Mouse (Mus musculus) MEL (cell line): ENCODE data around the gene Bach2. TPM values are rescaled to one million over a fixed set of nuclear protein-coding genes. Genes with fewer than 3 reads are reported as not detected.

ENCODE experiments used
- DNase-seq: peaks from one replicate; pipeline ENCODE4 v3.0.0; 2011; ENCODE audit warnings: low read depth, low spot score
- H3K27ac ChIP-seq: 2 replicates; pipeline ENCODE4 v1.5.1; 2012; ENCODE audit warnings: low read depth, mild to moderate bottlenecking, control low read depth, low read length, moderate library complexity; ENCODE audit not compliant: control insufficient read depth
- H3K27me3 ChIP-seq, 2 experiments: fragments of 150-350 bp in 1 of 2; sonication (generic) in 1 of 2; 2 replicates each; pipeline ENCODE4 v1.6.1; 2012; ENCODE audit warnings: low read length in 2 of 2, mild to moderate bottlenecking in 2 of 2, improper control_type of control experiment in 1 of 2, moderate library complexity in 1 of 2; ENCODE audit not compliant: insufficient read depth in 2 of 2, control insufficient read depth in 1 of 2
- H3K36me3 ChIP-seq, 2 experiments: 2 replicates each; pipeline ENCODE4 v1.6.1; 2012 to 2014; ENCODE audit warnings: low read length in 2 of 2, improper control_type of control experiment in 1 of 2, inconsistent platforms in 1 of 2, mild to moderate bottlenecking in 1 of 2; ENCODE audit not compliant: insufficient read depth in 2 of 2, control insufficient read depth in 1 of 2
- H3K4me1 ChIP-seq, 2 experiments: fragments of 150-350 bp in 1 of 2; sonication (generic) in 1 of 2; 2 replicates each; pipeline ENCODE4 v1.6.1; 2012; ENCODE audit warnings: low read length in 2 of 2, improper control_type of control experiment in 1 of 2, mild to moderate bottlenecking in 1 of 2; ENCODE audit not compliant: insufficient read depth in 2 of 2, control insufficient read depth in 1 of 2
- H3K4me3 ChIP-seq, 2 experiments: fragments of 150-350 bp in 1 of 2; sonication (generic) in 1 of 2; 2 replicates each; pipeline ENCODE4 v1.5.1; 2012; ENCODE audit warnings: low read depth in 2 of 2, low read length in 2 of 2, mild to moderate bottlenecking in 2 of 2, moderate library complexity in 2 of 2, control low read depth in 1 of 2, improper control_type of control experiment in 1 of 2; ENCODE audit not compliant: control insufficient read depth in 1 of 2, insufficient read depth in 1 of 2
- H3K79me2 ChIP-seq: 2 replicates; pipeline ENCODE4 v1.6.1; 2012; ENCODE audit warnings: mild to moderate bottlenecking, low read length, moderate library complexity; ENCODE audit not compliant: control insufficient read depth, poor library complexity, insufficient read depth
- H3K9ac ChIP-seq: 2 replicates; pipeline ENCODE4 v1.6.1; 2012; ENCODE audit warnings: low read depth, mild to moderate bottlenecking, control low read depth, low read length, moderate library complexity; ENCODE audit not compliant: control insufficient read depth, poor library complexity, severe bottlenecking
- H3K9me3 ChIP-seq: fragments of 150-350 bp; sonication (generic); replicated peaks from 2 replicates; pipeline ENCODE4 v1.6.1; 2012; ENCODE audit warnings: mild to moderate bottlenecking, low read length, improper control_type of control experiment, moderate library complexity; ENCODE audit not compliant: insufficient read depth
- BHLHE40 ChIP-seq: IDR thresholded peaks from 2 replicates; pipeline ENCODE4 v1.6.1; 2012; ENCODE audit warnings: low read depth, mild to moderate bottlenecking, inconsistent platforms, low read length, improper control_type of control experiment, borderline replicate concordance
- CHD1 ChIP-seq: IDR thresholded peaks from 2 replicates; pipeline ENCODE4 v1.6.1; 2012; ENCODE audit warnings: low read depth, mild to moderate bottlenecking, inconsistent platforms, low read length, improper control_type of control experiment
- CTCF ChIP-seq, 3 experiments: IDR thresholded peaks in 2 of 3; conservative IDR thresholded peaks in 1 of 3; 2 replicates each; pipeline ENCODE4 v1.5.1; 2011 to 2012; ENCODE audit warnings: low read length in 3 of 3, low read depth in 2 of 3, mild to moderate bottlenecking in 2 of 3, improper control_type of control experiment in 1 of 3, inconsistent platforms in 1 of 3, mixed read lengths in 1 of 3, moderate library complexity in 1 of 3; ENCODE audit not compliant: control insufficient read depth in 1 of 3, insufficient read depth in 1 of 3, poor library complexity in 1 of 3, severe bottlenecking in 1 of 3
- ELF1 ChIP-seq: IDR thresholded peaks from 2 replicates; pipeline ENCODE4 v1.6.1; 2014; ENCODE audit warnings: low read depth, mild to moderate bottlenecking, inconsistent platforms, low read length, improper control_type of control experiment, moderate library complexity
- EP300 ChIP-seq, 2 experiments: IDR thresholded peaks; 2 replicates each; pipeline ENCODE4 v1.6.1; 2011; ENCODE audit warnings: improper control_type of control experiment in 2 of 2, low read length in 2 of 2, low read depth in 1 of 2, mild to moderate bottlenecking in 1 of 2
- ETS1 ChIP-seq: IDR thresholded peaks from 2 replicates; pipeline ENCODE4 v1.6.1; 2012; ENCODE audit warnings: low read depth, mild to moderate bottlenecking, inconsistent platforms, low read length, improper control_type of control experiment, moderate library complexity
- GABPA ChIP-seq: IDR thresholded peaks from 2 replicates; pipeline ENCODE4 v1.6.1; 2012; ENCODE audit warnings: low read depth, mild to moderate bottlenecking, inconsistent platforms, low read length, improper control_type of control experiment, moderate library complexity
- HCFC1 ChIP-seq: IDR thresholded peaks from 2 replicates; pipeline ENCODE4 v1.6.1; 2012; ENCODE audit warnings: low read depth, mild to moderate bottlenecking, inconsistent platforms, low read length, improper control_type of control experiment, moderate library complexity
- JUND ChIP-seq: IDR thresholded peaks from 2 replicates; pipeline ENCODE4 v1.6.1; 2011; ENCODE audit warnings: low read depth, mild to moderate bottlenecking, improper control_type of control experiment, low read length
- MAFK ChIP-seq: IDR thresholded peaks from 2 replicates; pipeline ENCODE4 v1.6.1; 2011; ENCODE audit warnings: low read depth, mild to moderate bottlenecking, low read length, improper control_type of control experiment, borderline replicate concordance
- MAX ChIP-seq: IDR thresholded peaks from 2 replicates; pipeline ENCODE4 v1.6.1; 2011; ENCODE audit warnings: low read length, improper control_type of control experiment
- MXI1 ChIP-seq: IDR thresholded peaks from 2 replicates; pipeline ENCODE4 v1.6.1; 2011; ENCODE audit warnings: mild to moderate bottlenecking, low read depth, low read length, improper control_type of control experiment
- MYB ChIP-seq: IDR thresholded peaks from 2 replicates; pipeline ENCODE4 v1.6.1; 2011; ENCODE audit warnings: mild to moderate bottlenecking, low read depth, low read length, improper control_type of control experiment
- MYC ChIP-seq: IDR thresholded peaks from 2 replicates; pipeline ENCODE4 v1.6.1; 2011; ENCODE audit warnings: low read depth, mild to moderate bottlenecking, low read length, improper control_type of control experiment, moderate library complexity
- NELFE ChIP-seq: IDR thresholded peaks from 2 replicates; pipeline ENCODE4 v1.6.1; 2011; ENCODE audit warnings: low read depth, low read length, improper control_type of control experiment
- NRF1 ChIP-seq: IDR thresholded peaks from 2 replicates; pipeline ENCODE4 v1.6.1; 2014; ENCODE audit warnings: low read depth, mild to moderate bottlenecking, inconsistent platforms, low read length, improper control_type of control experiment, moderate library complexity; ENCODE audit not compliant: poor library complexity, insufficient read depth, severe bottlenecking
- POLR2A ChIP-seq, 2 experiments: IDR thresholded peaks; 2 replicates each; pipeline ENCODE4 v1.6.1; 2011 to 2012; ENCODE audit warnings: low read length in 2 of 2, mild to moderate bottlenecking in 2 of 2, control low read depth in 1 of 2, improper control_type of control experiment in 1 of 2, low read depth in 1 of 2, moderate library complexity in 1 of 2; ENCODE audit not compliant: control insufficient read depth in 1 of 2, insufficient read depth in 1 of 2, poor library complexity in 1 of 2
- POLR2AphosphoS2 ChIP-seq: IDR thresholded peaks from 2 replicates; pipeline ENCODE4 v1.6.1; 2011; ENCODE audit warnings: low read length, improper control_type of control experiment
- POLR2AphosphoS5 ChIP-seq: IDR thresholded peaks from 2 replicates; pipeline ENCODE4 v1.6.1; 2012; ENCODE audit warnings: low read depth, borderline replicate concordance, mild to moderate bottlenecking, inconsistent platforms, low read length, moderate library complexity, mixed read lengths
- RAD21 ChIP-seq: IDR thresholded peaks from 2 replicates; pipeline ENCODE4 v1.6.1; 2011; ENCODE audit warnings: mild to moderate bottlenecking, low read depth, low read length, improper control_type of control experiment
- RCOR1 ChIP-seq: IDR thresholded peaks from 2 replicates; pipeline ENCODE4 v1.6.1; 2012; ENCODE audit warnings: low read depth, mild to moderate bottlenecking, inconsistent platforms, low read length, improper control_type of control experiment
- SIN3A ChIP-seq: IDR thresholded peaks from 2 replicates; pipeline ENCODE4 v1.6.1; 2012; ENCODE audit warnings: low read length, improper control_type of control experiment, inconsistent platforms
- TAL1 ChIP-seq: IDR thresholded peaks from 2 replicates; pipeline ENCODE4 v1.6.1; 2012; ENCODE audit warnings: mild to moderate bottlenecking, inconsistent platforms, low read length, moderate library complexity, mixed read lengths
- TBP ChIP-seq: IDR thresholded peaks from 2 replicates; pipeline ENCODE4 v1.8.0; 2011; ENCODE audit warnings: low read depth, low read length, improper control_type of control experiment
- TCF12 ChIP-seq: IDR thresholded peaks from 2 replicates; pipeline ENCODE4 v1.6.1; 2014; ENCODE audit warnings: low read depth, mild to moderate bottlenecking, inconsistent platforms, low read length, improper control_type of control experiment, moderate library complexity
- UBTF ChIP-seq: IDR thresholded peaks from 2 replicates; pipeline ENCODE4 v1.6.1; 2012; ENCODE audit warnings: low read depth, mild to moderate bottlenecking, inconsistent platforms, low read length, improper control_type of control experiment, moderate library complexity, borderline replicate concordance; ENCODE audit not compliant: insufficient read depth
- USF2 ChIP-seq, 2 experiments: IDR thresholded peaks; 2 replicates each; pipeline ENCODE4 v1.6.1; 2011 to 2012; ENCODE audit warnings: improper control_type of control experiment in 2 of 2, low read length in 2 of 2, borderline replicate concordance in 1 of 2, inconsistent platforms in 1 of 2, low read depth in 1 of 2, mild to moderate bottlenecking in 1 of 2; ENCODE audit not compliant: insufficient read depth in 1 of 2
- ZC3H11A ChIP-seq: IDR thresholded peaks from 2 replicates; pipeline ENCODE4 v1.6.1; 2012; ENCODE audit warnings: low read depth, mild to moderate bottlenecking, inconsistent platforms, low read length, improper control_type of control experiment
- ZKSCAN1 ChIP-seq: IDR thresholded peaks from 2 replicates; pipeline ENCODE4 v1.6.1; 2012; ENCODE audit warnings: low read depth, mild to moderate bottlenecking, inconsistent platforms, low read length, improper control_type of control experiment, moderate library complexity
- ZMIZ1 ChIP-seq: IDR thresholded peaks from 2 replicates; pipeline ENCODE4 v1.6.1; 2012; ENCODE audit warnings: low read depth, mild to moderate bottlenecking, inconsistent platforms, low read length, improper control_type of control experiment, moderate library complexity
- ZNF384 ChIP-seq: IDR thresholded peaks from 2 replicates; pipeline ENCODE4 v1.6.1; 2012; ENCODE audit warnings: low read depth, mild to moderate bottlenecking, inconsistent platforms, low read length, improper control_type of control experiment
- polyA plus RNA-seq, 2 experiments: library from polyadenylated mRNA; stranded (reverse) in 1 of 2; unstranded in 1 of 2; fragments of >175 nt in 1 of 2; fragments of >200 nt in 1 of 2; gene quantifications; 2 replicates each; pipeline versions ENCODE4 v1.2.1 to v1.2.4; 2012; ENCODE audit warnings: low replicate concordance in 2 of 2, low read depth in 1 of 2; ENCODE audit not compliant: insufficient read length in 2 of 2, insufficient read depth in 1 of 2, missing spikeins in 1 of 2
- total RNA-seq: library from RNA; depleted of rRNA; stranded (reverse); fragments of 300-350 nt; gene quantifications from 2 replicates; pipeline ENCODE4 v1.2.3, GENCODE M21; 2012

Bach2 gene
- total and polyA plus RNA-seq, 3 experiments = 0.04 TPM; not detected in 2

DNA sequence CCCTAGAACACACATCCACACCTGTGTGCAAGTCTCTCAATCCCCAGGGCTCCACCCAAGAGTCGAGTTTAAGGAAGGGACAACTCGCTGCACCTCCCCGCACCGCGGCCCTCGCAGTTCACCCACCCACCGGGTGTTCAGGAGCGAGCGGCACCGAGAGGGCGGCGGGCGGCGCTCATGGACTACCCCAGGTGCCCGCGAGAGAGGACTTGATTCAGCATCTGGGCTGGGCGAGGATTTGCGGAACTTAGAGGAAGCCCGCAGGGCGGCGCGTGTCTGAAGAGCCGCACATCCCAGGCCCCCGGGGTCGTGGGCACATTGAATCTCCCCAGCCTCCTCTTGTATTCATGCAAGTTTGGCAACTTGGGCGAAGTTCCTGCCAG is 1.1 kb downstream of the Bach2 start:
- peaks cover 18 to 41% of the 10 kb centered on the region in 2 experiments for H3K27me3 ChIP-seq
- H3K9ac ChIP-seq = no peak overlapping the region
- no peaks in the 10 kb centered on the region for H3K36me3 ChIP-seq
- H3K27ac ChIP-seq = no peak overlapping the region
- peak; percentile 9 for DNase-seq
- no peaks in the 10 kb centered on the region for H3K4me1 ChIP-seq
- H3K4me3 ChIP-seq = no peak overlapping the region
- no peaks in the 10 kb centered on the region for H3K79me2 ChIP-seq
- TF ChIP-seq ZC3H11A (no peak), SIN3A (no peak), GABPA (no peak), HCFC1 (no peak), ETS1 (no peak), POLR2A (IDR thresholded peaks at IDR 0.05; ENCODE audit: control insufficient read depth in 1 of 2, insufficient read depth in 1 of 2, low read depth in 1 of 2, low read length in 2 of 2, poor library complexity in 1 of 2) (no peak), MYB (no peak), EP300 (IDR thresholded peaks at IDR 0.05; ENCODE audit: low read depth in 1 of 2, low read length in 2 of 2) (no peak), POLR2AphosphoS2 (no peak), ZKSCAN1 (no peak), MAFK (no peak), NELFE (no peak), RAD21 (no peak), RCOR1 (no peak), MXI1 (no peak), MYC (no peak), TCF12 (no peak), TBP (no peak), UBTF (no peak)
- TF ChIP-seq, all 39 proteins: peak for 0
- no peaks in the 10 kb centered on the region for H3K9me3 ChIP-seq

GRCm38 (mm10) chr4:32240457-32241030 is 1.9 kb downstream of the Bach2 start:
- no peak overlapping the region for H3K4me3 ChIP-seq
- no peaks in the 10 kb centered on the region for H3K4me1 ChIP-seq
- no peaks in the 10 kb centered on the region for H3K36me3 ChIP-seq
- TF ChIP-seq EP300 (IDR thresholded peaks at IDR 0.05; ENCODE audit: low read depth in 1 of 2, low read length in 2 of 2) = no peak
- TF ChIP-seq JUND = no peak
- no peak for TF ChIP-seq POLR2AphosphoS5
- no peak for TF ChIP-seq NRF1
- TF ChIP-seq MAX = no peak
- TF ChIP-seq ZNF384 = no peak
- no peak for TF ChIP-seq UBTF
- TF ChIP-seq BHLHE40 = no peak
- no peak for TF ChIP-seq USF2 (IDR thresholded peaks at IDR 0.05; ENCODE audit: borderline replicate concordance in 1 of 2, insufficient read depth in 1 of 2, low read depth in 1 of 2, low read length in 2 of 2)
- no peak for TF ChIP-seq RAD21
- TF ChIP-seq TAL1 = no peak
- no peak for TF ChIP-seq RCOR1
- no peak for TF ChIP-seq ZKSCAN1
- TF ChIP-seq ELF1 = no peak
- TF ChIP-seq CTCF (IDR thresholded peaks at IDR 0.05 in 2 of 3, conservative IDR thresholded peaks at IDR 0.05 in 1 of 3; ENCODE audit: control insufficient read depth in 1 of 3, insufficient read depth in 1 of 3, low read depth in 2 of 3, low read length in 3 of 3, poor library complexity in 1 of 3, severe bottlenecking in 1 of 3) = no peak
- no peak for TF ChIP-seq CHD1
- TF ChIP-seq ZMIZ1 = no peak
- no peak for DNase-seq
- peaks cover 16 to 42% of the 10 kb centered on the region in 2 experiments for H3K27me3 ChIP-seq
- no peak overlapping the region for H3K27ac ChIP-seq
- no peaks in the 10 kb centered on the region for H3K9me3 ChIP-seq
- H3K9ac ChIP-seq = no peak overlapping the region
- no peaks in the 10 kb centered on the region for H3K79me2 ChIP-seq
